Mouse (Mus musculus) neural tube, embryonic 15.5 days (tissue): ENCODE measurements around the gene Lactbl1. TPM values are rescaled to one million over a fixed set of nuclear protein-coding genes. Genes with fewer than 3 reads are reported as not detected.

Source experiments
- ATAC-seq: fragments of 200-750 bp; cut with Nextera tagmentation; 2 replicates; pipeline ENCODE4 v1.8.0; 2017; ENCODE audit warnings: mild to moderate bottlenecking, moderate TSS enrichment, moderate library complexity; ENCODE audit not compliant: low FRiP score
- H3K27ac ChIP-seq: fragments of 300-500 bp; sonication (generic); replicated peaks from 2 replicates; pipeline ENCODE4 v1.5.1; 2015; ENCODE audit warnings: mild to moderate bottlenecking, inconsistent platforms
- H3K27me3 ChIP-seq: fragments of 300-500 bp; sonication (generic); replicated peaks from 2 replicates; pipeline ENCODE4 v1.6.1; 2015; ENCODE audit warnings: inconsistent platforms
- H3K36me3 ChIP-seq: fragments of 300-500 bp; sonication (generic); 2 replicates; pipeline ENCODE4 v1.6.1; 2015; ENCODE audit warnings: inconsistent platforms
- H3K4me1 ChIP-seq: fragments of 300-500 bp; sonication (generic); 2 replicates; pipeline ENCODE4 v1.6.1; 2015; ENCODE audit warnings: inconsistent platforms
- H3K4me2 ChIP-seq: fragments of 300-500 bp; sonication (generic); 2 replicates; pipeline ENCODE4 v1.6.1; 2015; ENCODE audit warnings: inconsistent platforms, mild to moderate bottlenecking, moderate library complexity
- H3K4me3 ChIP-seq: fragments of 300-500 bp; sonication (generic); replicated peaks from 2 replicates; pipeline ENCODE4 v1.5.1; 2015; ENCODE audit warnings: mild to moderate bottlenecking, inconsistent platforms
- H3K9ac ChIP-seq: fragments of 300-500 bp; sonication (generic); replicated peaks from 2 replicates; pipeline ENCODE4 v1.6.1; 2015; ENCODE audit warnings: mild to moderate bottlenecking, inconsistent platforms
- H3K9me3 ChIP-seq: fragments of 300-500 bp; sonication (generic); replicated peaks from 2 replicates; pipeline ENCODE4 v1.6.1; 2016; ENCODE audit warnings: inconsistent platforms
- WGBS: fragments of 180-500 bp; shearing (Covaris S2); methylation state at CpG from one replicate; pipeline ENCODE4 v1.1.7; 2015; ENCODE audit warnings: mixed read lengths; 5-methylcytosine and 5-hydroxymethylcytosine counted together
- polyA plus RNA-seq: library from polyadenylated mRNA; unstranded; fragments of >200 nt; fragmentation: Nextera tagmentation; extraction: Ambion mirVana; gene quantifications from 2 replicates; pipeline ENCODE4 v1.2.1, GENCODE M21; 2015

Lactbl1 gene
- polyA plus RNA-seq, 1 experiment from 2014 or later: 0.05 TPM

DNA sequence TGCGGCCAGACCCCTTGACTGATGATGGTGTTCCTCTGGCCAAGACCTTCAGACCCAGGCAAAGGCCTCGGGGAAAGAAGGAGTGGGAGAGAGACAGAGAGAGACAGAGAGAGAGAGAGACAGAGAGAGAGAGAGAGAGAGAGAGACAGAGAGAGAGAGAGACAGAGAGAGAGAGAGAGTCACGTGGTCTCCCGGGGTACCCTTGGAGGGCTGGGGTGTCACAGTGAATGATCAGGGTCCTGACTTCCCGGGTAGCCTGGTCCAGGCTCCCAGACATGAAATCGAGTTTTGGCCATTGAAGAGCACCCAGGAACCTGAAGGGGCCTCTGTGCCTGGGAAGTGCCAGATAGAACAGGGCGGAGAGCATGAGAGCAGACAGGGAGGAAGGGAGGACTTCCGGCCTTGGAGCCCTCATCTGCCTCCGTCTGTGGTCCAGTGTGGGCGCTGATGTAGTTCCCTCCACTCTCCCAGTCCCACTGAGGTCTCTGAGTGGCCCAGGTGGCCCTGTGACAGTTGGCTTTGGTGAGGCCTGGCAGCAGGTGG lies 31.3 kb downstream of the Lactbl1 start:
- Histone ChIP-seq H3K36me3 (peaks cover 47% of the 10 kb centered on the region), H3K27ac (no peak overlapping the region), H3K9ac (no peak overlapping the region), H3K4me1 (peaks cover 24% of the 10 kb centered on the region), H3K4me3 (no peak overlapping the region), H3K4me2 (no peak overlapping the region), H3K9me3 (no peaks in the 10 kb centered on the region), H3K27me3 (no peaks in the 10 kb centered on the region)
- WGBS: 87% methylated on average over 10 of the region's 10 CpGs
- no peak for ATAC-seq

DNA sequence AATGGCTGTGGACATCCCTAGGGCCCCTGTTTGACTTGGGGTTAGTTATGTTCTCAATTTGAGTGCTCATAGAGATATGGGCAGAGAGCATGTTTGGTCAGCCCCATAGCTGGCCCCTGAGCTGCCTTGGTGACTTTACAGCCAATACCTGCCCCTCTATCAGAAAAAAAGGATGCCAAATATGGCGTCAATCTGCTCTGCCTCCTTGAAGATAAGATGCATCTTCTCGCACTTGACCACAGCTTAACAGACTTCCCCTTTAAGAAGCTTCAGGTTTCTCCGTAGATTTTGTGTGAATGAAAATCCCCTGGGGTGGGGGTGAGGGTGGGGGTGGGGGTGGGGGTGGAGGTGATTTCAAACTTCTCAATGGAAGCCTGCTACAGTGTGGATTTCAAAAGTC lies 35.5 kb downstream of the Lactbl1 start:
- no peaks in the 10 kb centered on the region for H3K9me3 ChIP-seq
- 0 out of 2 replicates have a peak, but pooled peaks cover under 1% of the 10 kb centered on the region for H3K4me1 ChIP-seq
- ATAC-seq: no peak
- H3K27me3 ChIP-seq: no peaks in the 10 kb centered on the region
- 77% methylated on average over 3 of the region's 3 CpGs for WGBS
- no peak overlapping the region for H3K9ac ChIP-seq
- no peak overlapping the region for H3K27ac ChIP-seq
- H3K36me3 ChIP-seq: peaks cover 74% of the 10 kb centered on the region
- no peak overlapping the region for H3K4me2 ChIP-seq
- H3K4me3 ChIP-seq: no peak overlapping the region

DNA sequence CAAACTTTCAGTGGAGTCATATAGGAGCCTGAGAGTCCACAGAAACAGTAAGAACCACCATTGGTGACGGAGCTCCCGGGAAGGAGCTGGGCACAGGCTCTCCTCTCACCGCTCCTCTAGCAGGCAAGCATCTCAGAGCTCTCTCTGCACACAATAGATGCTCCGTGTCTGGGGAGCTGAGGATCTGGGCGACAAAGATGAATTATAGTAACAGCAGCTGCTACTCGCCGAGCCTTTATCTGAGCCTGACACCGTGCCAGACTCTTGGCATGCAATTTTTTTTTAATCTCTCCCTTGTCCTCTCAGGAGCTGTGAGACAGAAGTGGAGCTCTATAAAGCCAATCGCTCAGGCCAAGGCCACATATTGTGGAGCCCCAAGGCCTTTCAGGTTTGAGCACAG lies 42.6 kb downstream of the Lactbl1 start:
- peaks cover 43% of the 10 kb centered on the region for H3K36me3 ChIP-seq
- ATAC-seq: no peak
- no peak overlapping the region for H3K4me3 ChIP-seq
- H3K4me2 ChIP-seq: no peak overlapping the region
- WGBS: 38% methylated on average over 9 of the region's 9 CpGs
- H3K27me3 ChIP-seq: no peaks in the 10 kb centered on the region
- H3K9me3 ChIP-seq: no peaks in the 10 kb centered on the region
- no peak overlapping the region for H3K9ac ChIP-seq
- 0 out of 2 replicates have a peak overlapping the region, but pooled peaks have one; percentile 18 for H3K27ac ChIP-seq
- H3K4me1 ChIP-seq: no peaks in the 10 kb centered on the region

DNA sequence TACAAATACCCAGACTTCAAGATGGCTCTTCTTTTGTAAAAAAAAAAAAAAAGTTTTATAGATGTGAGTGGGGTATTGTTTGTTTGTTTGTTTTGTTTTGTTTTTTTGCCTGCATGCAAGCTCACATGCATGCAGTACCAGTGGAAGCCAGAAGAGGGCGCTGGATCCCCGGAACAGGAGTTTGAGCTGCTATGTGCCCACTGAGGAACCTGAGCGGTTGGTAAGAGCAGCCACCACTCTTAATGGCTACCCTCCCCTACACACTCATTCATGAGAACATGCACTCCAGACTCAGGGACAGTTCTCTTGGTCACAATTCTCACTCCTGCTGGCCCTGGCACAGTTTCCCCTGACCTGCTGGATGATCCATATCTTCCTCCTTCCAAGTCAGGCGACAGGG lies 43.6 kb downstream of the Lactbl1 start:
- Histone ChIP-seq H3K9ac (no peak overlapping the region), H3K27me3 (no peaks in the 10 kb centered on the region), H3K9me3 (no peaks in the 10 kb centered on the region), H3K4me3 (no peak overlapping the region), H3K4me1 (no peaks in the 10 kb centered on the region), H3K36me3 (peaks cover 38% of the 10 kb centered on the region), H3K4me2 (no peak overlapping the region), H3K27ac (no peak overlapping the region)
- ATAC-seq: no peak
- 72% methylated on average over 4 of the region's 4 CpGs for WGBS

DNA sequence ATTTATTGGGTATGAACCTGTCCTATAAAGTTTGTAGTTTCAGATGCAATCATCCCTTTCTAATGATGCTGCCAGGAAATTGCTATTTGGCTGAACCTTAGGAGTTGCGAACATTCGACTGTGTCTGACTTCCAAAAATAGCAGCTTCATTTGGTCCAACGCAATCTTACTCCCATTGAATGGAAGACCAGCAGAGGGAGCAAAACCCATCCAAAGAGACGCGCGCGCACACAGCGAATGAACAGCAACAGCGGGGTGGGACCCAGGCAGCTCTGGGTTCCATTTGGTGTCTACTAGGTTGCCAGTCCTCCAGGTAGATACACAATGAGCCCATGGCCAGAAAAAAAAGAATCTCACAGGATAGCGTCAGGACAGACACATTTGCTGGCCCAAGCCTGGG lies 45.3 kb downstream of the Lactbl1 start:
- Histone ChIP-seq H3K9me3 (no peaks in the 10 kb centered on the region), H3K36me3 (peaks cover 44% of the 10 kb centered on the region), H3K4me2 (no peak overlapping the region), H3K27ac (no peak overlapping the region), H3K4me1 (no peaks in the 10 kb centered on the region), H3K9ac (no peak overlapping the region), H3K4me3 (no peak overlapping the region), H3K27me3 (no peaks in the 10 kb centered on the region)
- ATAC-seq: no peak
- 72% methylated on average over 10 of the region's 10 CpGs for WGBS

DNA sequence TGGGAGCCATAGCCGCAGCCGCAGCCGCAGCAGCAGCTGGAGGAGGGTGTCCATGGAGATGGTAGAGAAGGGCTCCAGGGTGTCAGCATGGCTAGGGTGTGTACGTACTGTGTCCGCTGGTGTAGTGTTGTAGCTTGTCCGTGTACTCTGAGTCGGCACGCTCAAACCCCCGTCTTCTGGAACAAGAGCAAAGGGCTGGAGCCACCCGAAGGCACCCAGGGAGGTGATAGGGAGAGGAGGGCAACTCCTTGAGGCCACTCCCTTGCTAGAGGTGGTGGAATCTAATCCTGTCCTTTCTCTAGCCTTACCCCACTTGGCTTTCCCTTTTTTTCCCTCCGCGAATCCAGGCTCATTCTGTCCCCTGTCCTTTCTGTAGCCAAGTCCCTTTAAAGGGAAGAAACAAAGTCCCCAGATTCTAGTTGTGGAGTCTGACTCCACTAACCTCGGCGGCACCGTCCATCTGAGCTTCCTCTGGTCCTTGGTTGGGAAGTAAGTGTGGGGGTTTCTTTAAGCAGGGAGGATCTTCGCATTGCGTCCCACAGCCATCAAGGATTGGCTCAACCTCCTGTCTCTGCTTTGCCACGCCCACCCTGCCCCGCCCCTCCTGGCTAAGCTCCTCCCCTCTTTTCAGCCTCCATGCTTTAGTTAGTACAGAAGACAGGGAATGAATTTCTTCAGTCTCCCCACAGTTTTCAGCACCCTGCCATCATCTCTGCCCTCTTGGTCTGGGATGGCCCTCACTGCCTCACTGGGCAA lies 50.1 kb downstream of the Lactbl1 start:
- no peak overlapping the region for H3K9ac ChIP-seq
- H3K27me3 ChIP-seq: no peaks in the 10 kb centered on the region
- no peaks in the 10 kb centered on the region for H3K9me3 ChIP-seq
- no peak overlapping the region for H3K4me2 ChIP-seq
- ATAC-seq: no peak
- 91% methylated on average over 19 of the region's 19 CpGs for WGBS
- peaks cover 54% of the 10 kb centered on the region for H3K36me3 ChIP-seq
- H3K4me3 ChIP-seq: no peak overlapping the region
- H3K4me1 ChIP-seq: 0 out of 2 replicates have a peak, but pooled peaks cover 5% of the 10 kb centered on the region
- H3K27ac ChIP-seq: no peak overlapping the region

DNA sequence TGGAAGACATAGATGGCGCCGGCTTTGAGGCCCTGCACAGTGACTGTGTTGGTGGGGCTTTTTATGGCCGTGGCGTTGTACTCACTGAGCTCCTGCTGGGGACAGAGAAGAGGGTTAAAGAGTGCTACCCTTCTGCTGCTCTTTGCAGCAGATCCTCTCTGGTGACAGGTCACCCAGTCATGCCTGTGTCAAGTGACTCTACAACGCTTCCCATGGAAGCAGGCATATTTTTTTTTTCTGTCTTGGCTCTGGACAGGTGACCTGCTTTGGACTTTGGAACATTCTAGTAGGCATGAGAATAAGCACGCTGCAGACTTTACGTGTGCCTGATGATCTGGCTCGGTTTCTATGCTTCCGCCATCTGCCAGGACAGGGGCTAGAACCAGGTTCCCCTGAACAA lies 53.0 kb downstream of the Lactbl1 start:
- whole genome bisulfite sequencing: 84% methylated on average over 9 of the region's 9 CpGs
- no peak overlapping the region for H3K27ac ChIP-seq
- ATAC-seq: no peak
- H3K4me1 ChIP-seq: peaks cover 25% of the 10 kb centered on the region
- no peak overlapping the region for H3K9ac ChIP-seq
- peaks cover 39% of the 10 kb centered on the region for H3K36me3 ChIP-seq
- no peak overlapping the region for H3K4me3 ChIP-seq
- no peaks in the 10 kb centered on the region for H3K9me3 ChIP-seq
- H3K4me2 ChIP-seq: no peak overlapping the region
- no peaks in the 10 kb centered on the region for H3K27me3 ChIP-seq

DNA sequence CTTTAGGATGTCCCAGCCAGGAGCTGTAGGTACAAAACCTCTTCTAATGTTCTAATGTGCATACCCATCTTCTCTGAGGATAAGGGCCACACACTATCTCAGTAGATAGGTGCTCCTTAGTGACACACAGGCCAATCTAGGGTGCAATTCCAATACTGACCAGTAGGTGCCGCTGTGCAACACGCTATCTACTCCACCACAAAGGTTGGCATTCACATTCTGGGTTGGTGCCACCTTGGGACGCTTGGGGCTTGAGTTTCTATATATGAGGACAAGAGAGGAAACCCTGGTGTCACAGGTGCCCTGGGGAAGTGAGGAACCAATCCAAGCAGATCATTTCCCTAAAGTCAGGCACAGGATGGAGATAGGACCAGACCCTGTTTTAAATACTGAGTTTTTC lies 56.1 kb downstream of the Lactbl1 start:
- H3K27me3 ChIP-seq: no peaks in the 10 kb centered on the region
- peaks cover 41% of the 10 kb centered on the region for H3K4me1 ChIP-seq
- H3K36me3 ChIP-seq: peaks cover 26% of the 10 kb centered on the region
- H3K4me2 ChIP-seq: no peak overlapping the region
- no peak overlapping the region for H3K9ac ChIP-seq
- no peaks in the 10 kb centered on the region for H3K9me3 ChIP-seq
- peak overlapping the region; percentile 71 for H3K27ac ChIP-seq
- ATAC-seq: peak; percentile 57
- no peak overlapping the region for H3K4me3 ChIP-seq
- 3% methylated on average over 3 of the region's 3 CpGs for WGBS

DNA sequence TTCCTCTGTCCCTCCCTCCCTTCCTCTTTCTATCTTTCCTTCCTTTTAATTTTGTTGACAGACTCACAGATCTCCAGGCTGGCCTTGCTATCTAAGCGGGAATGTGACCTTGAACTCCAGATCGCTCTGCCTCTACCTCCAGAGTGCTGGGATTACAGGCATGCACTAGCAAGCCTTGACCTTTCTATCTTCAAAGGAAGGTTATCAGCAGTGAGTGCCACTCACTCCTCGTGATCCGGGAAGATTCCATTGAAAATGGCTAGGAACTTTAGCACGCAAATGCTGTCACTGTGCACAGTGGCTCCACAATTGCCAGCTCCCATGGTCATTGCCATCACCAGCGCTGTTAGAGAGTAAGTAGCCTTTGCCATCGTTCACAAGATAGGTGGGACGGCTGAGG lies 56.8 kb downstream of the Lactbl1 start:
- ATAC-seq: no peak
- Histone ChIP-seq H3K9me3 (no peaks in the 10 kb centered on the region), H3K36me3 (peaks cover 25% of the 10 kb centered on the region), H3K9ac (no peak overlapping the region), H3K27me3 (no peaks in the 10 kb centered on the region), H3K27ac (peak overlapping the region; percentile 45), H3K4me1 (peaks cover 41% of the 10 kb centered on the region), H3K4me2 (no peak overlapping the region), H3K4me3 (no peak overlapping the region)
- 85% methylated on average over 8 of the region's 8 CpGs for WGBS

DNA sequence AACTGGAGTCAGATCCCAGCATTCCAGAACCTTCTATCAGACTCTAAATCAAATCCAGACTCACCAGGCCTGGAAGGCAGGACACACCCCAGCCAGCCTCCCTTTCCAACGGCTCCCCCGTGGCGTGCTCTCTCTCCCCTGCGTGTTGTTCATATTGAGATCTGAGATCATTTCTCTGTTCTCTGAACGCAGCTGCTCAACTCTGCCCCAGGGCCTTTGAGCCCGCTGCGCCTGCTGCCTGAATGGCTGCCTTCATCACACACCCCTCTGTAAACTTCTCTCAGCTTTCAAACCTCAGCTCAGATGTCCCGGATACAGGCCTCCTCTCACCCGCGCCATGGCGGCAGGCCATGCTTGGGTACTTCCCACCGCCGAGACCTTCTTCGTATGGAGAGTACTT lies 58.2 kb downstream of the Lactbl1 start:
- Histone ChIP-seq H3K27me3 (no peaks in the 10 kb centered on the region), H3K4me1 (peaks cover 41% of the 10 kb centered on the region), H3K36me3 (peaks cover 11% of the 10 kb centered on the region), H3K4me2 (no peak overlapping the region), H3K9me3 (no peaks in the 10 kb centered on the region), H3K4me3 (no peak overlapping the region), H3K27ac (no peak overlapping the region), H3K9ac (no peak overlapping the region)
- ATAC-seq: no peak
- 49% methylated on average over 14 of the region's 14 CpGs for WGBS

DNA sequence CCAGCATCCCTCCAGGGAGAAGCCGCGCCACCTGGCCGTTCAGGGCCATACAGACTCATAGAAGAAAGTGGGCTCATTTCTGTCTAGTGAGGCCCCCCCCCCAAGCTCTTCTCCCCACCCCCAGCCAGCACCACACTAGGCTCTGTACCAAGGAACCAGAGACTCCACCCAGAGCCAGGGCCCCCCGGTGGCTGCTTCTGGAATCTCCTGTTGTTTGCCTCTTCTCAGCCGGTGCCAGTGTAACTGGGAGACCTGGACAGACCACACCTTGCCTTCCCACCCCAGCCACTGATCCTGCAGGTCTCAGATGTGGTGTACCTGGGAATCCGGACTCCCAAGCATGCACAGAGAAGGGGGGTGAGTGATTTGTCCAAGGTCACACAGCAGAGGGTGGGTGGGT lies 62.1 kb downstream of the Lactbl1 start:
- ATAC-seq: no peak
- H3K36me3 ChIP-seq: peaks cover 14% of the 10 kb centered on the region
- no peak overlapping the region for H3K9ac ChIP-seq
- no peaks in the 10 kb centered on the region for H3K27me3 ChIP-seq
- no peaks in the 10 kb centered on the region for H3K9me3 ChIP-seq
- no peak overlapping the region for H3K4me3 ChIP-seq
- no peak overlapping the region for H3K4me2 ChIP-seq
- no peak overlapping the region for H3K27ac ChIP-seq
- WGBS: 82% methylated on average over 6 of the region's 6 CpGs
- H3K4me1 ChIP-seq: peaks cover 26% of the 10 kb centered on the region

DNA sequence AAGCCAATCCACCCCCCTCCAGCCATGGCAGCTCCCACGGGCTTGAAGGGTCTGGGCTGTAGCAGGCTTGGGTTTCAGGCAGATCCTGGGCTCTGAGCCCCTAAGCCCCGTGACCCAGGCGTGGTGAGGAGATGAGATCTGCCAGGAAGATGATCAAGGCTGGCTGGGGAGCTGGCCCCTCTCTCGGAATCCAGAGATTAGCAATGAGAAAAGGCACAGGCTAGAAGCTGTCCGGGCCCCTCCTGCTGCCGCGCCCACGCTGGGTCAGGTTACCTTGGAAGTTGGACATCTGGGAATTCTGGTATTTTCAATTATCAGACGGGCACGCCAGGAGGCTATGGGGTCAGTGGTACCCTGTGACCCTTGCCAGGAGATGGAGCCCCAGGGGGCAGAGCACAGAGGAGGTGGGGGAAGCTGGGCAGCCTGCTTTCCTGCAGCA lies 63.0 kb downstream of the Lactbl1 start:
- ATAC-seq: no peak
- no peak overlapping the region for H3K27ac ChIP-seq
- peaks cover 14% of the 10 kb centered on the region for H3K36me3 ChIP-seq
- WGBS: 77% methylated on average over 10 of the region's 10 CpGs
- H3K27me3 ChIP-seq: no peaks in the 10 kb centered on the region
- H3K4me1 ChIP-seq: peaks cover 17% of the 10 kb centered on the region
- H3K4me3 ChIP-seq: no peak overlapping the region
- H3K9me3 ChIP-seq: no peaks in the 10 kb centered on the region
- H3K4me2 ChIP-seq: no peak overlapping the region
- no peak overlapping the region for H3K9ac ChIP-seq
